Mouse (Mus musculus) ES-E14 (cell line): ENCODE results near the gene Kif21a. TPM values are rescaled to one million over a fixed set of nuclear protein-coding genes. Genes with fewer than 3 reads are reported as not detected.

Source experiments
- DNase-seq: peaks from one replicate; pipeline ENCODE4 v3.0.0-alpha.2; 2013; ENCODE audit warnings: low read depth, low spot score
- H3K27ac ChIP-seq: 2 replicates; pipeline ENCODE4 v1.5.1; 2012; ENCODE audit warnings: low read depth, mild to moderate bottlenecking, low read length, moderate library complexity, mixed read lengths; ENCODE audit not compliant: poor library complexity, insufficient read depth, severe bottlenecking
- H3K36me3 ChIP-seq: 2 replicates; pipeline ENCODE4 v1.6.1; 2012; ENCODE audit warnings: mild to moderate bottlenecking, low read length, moderate library complexity, mixed read lengths; ENCODE audit not compliant: control insufficient read depth, poor library complexity, insufficient read depth, severe bottlenecking
- H3K4me1 ChIP-seq, 2 experiments: fragments of 150-350 bp in 1 of 2; sonication (generic) in 1 of 2; 2 replicates each; pipeline ENCODE4 v1.6.1; 2012; ENCODE audit warnings: low read length in 2 of 2, mild to moderate bottlenecking in 1 of 2, mixed read lengths in 1 of 2; ENCODE audit not compliant: control insufficient read depth in 2 of 2, insufficient read depth in 2 of 2, poor library complexity in 1 of 2
- H3K4me3 ChIP-seq, 2 experiments: fragments of 150-350 bp in 1 of 2; sonication (generic) in 1 of 2; 2 replicates each; pipeline ENCODE4 v1.5.1; 2012; ENCODE audit warnings: low read length in 2 of 2, low read depth in 1 of 2, mild to moderate bottlenecking in 1 of 2, mixed read lengths in 1 of 2; ENCODE audit not compliant: insufficient read depth in 1 of 2, poor library complexity in 1 of 2, severe bottlenecking in 1 of 2
- H3K9ac ChIP-seq: 2 replicates; pipeline ENCODE4 v1.6.1; 2012; ENCODE audit warnings: low read depth, mild to moderate bottlenecking, low read length, mixed read lengths; ENCODE audit not compliant: poor library complexity, insufficient read depth, severe bottlenecking
- H3K9me3 ChIP-seq: fragments of 150-350 bp; sonication (generic); 2 replicates; pipeline ENCODE4 v1.6.1; 2012; ENCODE audit warnings: low read depth, mild to moderate bottlenecking, low read length; ENCODE audit not compliant: control insufficient read depth, insufficient read depth
- CHD2 ChIP-seq: IDR thresholded peaks from 2 replicates; pipeline ENCODE4 v1.6.1; 2014; ENCODE audit warnings: mild to moderate bottlenecking, low read depth, low read length, inconsistent platforms
- HCFC1 ChIP-seq: IDR thresholded peaks from 2 replicates; pipeline ENCODE4 v1.6.1; 2012; ENCODE audit warnings: low read length, inconsistent platforms, borderline replicate concordance; ENCODE audit not compliant: insufficient read depth
- MAFK ChIP-seq: IDR thresholded peaks from 2 replicates; pipeline ENCODE4 v1.6.1; 2014; ENCODE audit warnings: mild to moderate bottlenecking, low read depth, low read length, inconsistent platforms; ENCODE audit not compliant: insufficient read depth
- ZC3H11A ChIP-seq: IDR thresholded peaks from 2 replicates; pipeline ENCODE4 v1.6.1; 2012; ENCODE audit warnings: low read depth, mild to moderate bottlenecking, inconsistent platforms, low read length, borderline replicate concordance
- ZNF384 ChIP-seq: IDR thresholded peaks from 2 replicates; pipeline ENCODE4 v1.6.1; 2012; ENCODE audit warnings: low read depth, low read length, inconsistent platforms
- in situ Hi-C, 2 experiments: fragments of 600-800 bp; cut with MboI; formaldehyde crosslinking; loops; one replicate each; pipeline ENCODE4 v1.15.1; 2025; ENCODE audit warnings: low sequenced_read_pairs in 2 of 2, inconsistent platforms in 1 of 2; ENCODE audit not compliant: unreplicated experiment in 2 of 2
- total RNA-seq: library from RNA; depleted of rRNA; stranded (reverse); fragments of 300-350 nt; gene quantifications from 2 replicates; pipeline ENCODE4 v1.2.3, GENCODE M21; 2012

The Kif21a gene
- total RNA-seq, 1 experiment, result 5.4 TPM

GRCm38 (mm10) chr15:90992871-90993270 lies 56.9 kb downstream of the Kif21a start:
- TF ChIP-seq CHD2 (no peak), ZNF384 (peak; percentile 92)
- Histone ChIP-seq H3K9ac (no peak overlapping the region), H3K36me3 (no peaks in the 10 kb centered on the region; the same call in 1 of the 2 replicates), H3K27ac (no peak overlapping the region), H3K4me3 (no peak overlapping the region), H3K9me3 (no peaks in the 10 kb centered on the region), H3K4me1 (no peaks in the 10 kb centered on the region)
- in situ Hi-C loops, result no loop called here
- no peak for DNase-seq

- Histone ChIP-seq H3K27ac (no peak overlapping the region), H3K9me3 (no peaks in the 10 kb centered on the region), H3K4me1 (no peaks in the 10 kb centered on the region), H3K36me3 (no peaks in the 10 kb centered on the region; the same call in 1 of the 2 replicates), H3K4me3 (no peak overlapping the region), H3K9ac (no peak overlapping the region)
- in situ Hi-C loops, result no loop called here
- no peak for TF ChIP-seq ZNF384
- no peak for TF ChIP-seq CHD2
- TF ChIP-seq MAFK, result no peak
- TF ChIP-seq ZC3H11A, result no peak
- no peak for TF ChIP-seq HCFC1
- DNase-seq, result no peak
Measured at GRCm38 (mm10) chr15:90992388-90992787, 57.4 kb downstream of the Kif21a start.

DNA sequence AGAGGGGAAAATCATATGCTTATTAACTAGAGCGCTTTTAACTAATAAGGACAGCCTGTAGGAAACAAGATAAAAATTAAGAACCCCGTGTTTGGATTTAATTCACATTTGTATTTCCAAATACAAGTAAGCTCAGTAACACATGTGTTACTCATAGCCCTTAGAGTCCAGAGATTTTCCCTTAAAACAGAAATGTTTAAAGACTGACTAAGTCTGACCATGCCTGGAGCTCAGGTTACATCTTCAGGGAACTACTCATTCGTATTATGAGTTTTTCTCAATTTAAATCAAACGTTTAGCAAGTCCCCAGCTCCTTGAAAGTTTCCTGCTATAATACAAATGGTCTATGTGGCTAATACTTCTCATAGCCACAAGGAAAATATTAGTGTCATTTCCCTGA lies 57.9 kb downstream of the Kif21a start:
- Histone ChIP-seq H3K4me1 (no peaks in the 10 kb centered on the region), H3K9ac (no peak overlapping the region), H3K9me3 (no peaks in the 10 kb centered on the region), H3K27ac (no peak overlapping the region), H3K4me3 (no peak overlapping the region), H3K36me3 (no peaks in the 10 kb centered on the region; the same call in 1 of the 2 replicates)
- TF ChIP-seq MAFK (no peak), ZC3H11A (no peak)
- in situ Hi-C loops, result no loop called here
- no peak for DNase-seq

- in situ Hi-C loops, result no loop called here
- Histone ChIP-seq H3K27ac (no peak overlapping the region), H3K4me1 (no peaks in the 10 kb centered on the region), H3K4me3 (no peak overlapping the region), H3K9me3 (no peaks in the 10 kb centered on the region), H3K36me3 (no peaks in the 10 kb centered on the region), H3K9ac (no peak overlapping the region)
- DNase-seq, result no peak
- TF ChIP-seq ZC3H11A, result no peak
- TF ChIP-seq HCFC1, result no peak
- TF ChIP-seq CHD2, result no peak
- no peak for TF ChIP-seq ZNF384
- TF ChIP-seq MAFK, result no peak
Measured at GRCm38 (mm10) chr15:90987714-90988250, 62.0 kb downstream of the Kif21a start.

GRCm38 (mm10) chr15:90975914-90976313 lies 73.8 kb downstream of the Kif21a start:
- H3K4me3 ChIP-seq, result no peak overlapping the region
- H3K27ac ChIP-seq, result no peak overlapping the region
- no peaks in the 10 kb centered on the region for H3K9me3 ChIP-seq
- H3K4me1 ChIP-seq, result no peaks in the 10 kb centered on the region
- DNase-seq, result peak; percentile 20
- no peaks in the 10 kb centered on the region for H3K36me3 ChIP-seq
- in situ Hi-C loops, result no loop called here
- no peak for TF ChIP-seq CHD2
- TF ChIP-seq HCFC1, result no peak
- TF ChIP-seq ZC3H11A, result no peak
- 0 out of 2 replicates have a peak, but pooled peaks have one; percentile 22 for TF ChIP-seq MAFK
- H3K9ac ChIP-seq, result no peak overlapping the region
